Mouse (Mus musculus) intestine, embryonic 15.5 days (tissue): Measurements from ENCODE around the gene Chn1. TPM values are rescaled to one million over a fixed set of nuclear protein-coding genes. Genes with fewer than 3 reads are reported as not detected.

Source experiments
- ATAC-seq: fragments of 200-750 bp; cut with Nextera tagmentation; 2 replicates; pipeline ENCODE4 v1.8.0; 2017; ENCODE audit warnings: moderate TSS enrichment, moderate library complexity
- H3K27ac ChIP-seq: fragments of 300-500 bp; sonication (generic); 2 replicates; pipeline ENCODE4 v1.5.1; 2015; ENCODE audit warnings: mild to moderate bottlenecking, inconsistent platforms
- H3K27me3 ChIP-seq: fragments of 300-500 bp; sonication (generic); replicated peaks from 2 replicates; pipeline ENCODE4 v1.6.1; 2015; ENCODE audit warnings: inconsistent platforms
- H3K36me3 ChIP-seq: fragments of 300-500 bp; sonication (generic); 2 replicates; pipeline ENCODE4 v1.6.1; 2015; ENCODE audit warnings: inconsistent platforms
- H3K4me1 ChIP-seq: fragments of 300-500 bp; sonication (generic); replicated peaks from 2 replicates; pipeline ENCODE4 v1.6.1; 2015; ENCODE audit warnings: inconsistent platforms
- H3K4me2 ChIP-seq: fragments of 300-500 bp; sonication (generic); replicated peaks from 2 replicates; pipeline ENCODE4 v1.6.1; 2015; ENCODE audit warnings: mild to moderate bottlenecking, inconsistent platforms
- H3K4me3 ChIP-seq: fragments of 300-500 bp; sonication (generic); replicated peaks from 2 replicates; pipeline ENCODE4 v1.5.1; 2015; ENCODE audit warnings: inconsistent platforms
- H3K9ac ChIP-seq: fragments of 300-500 bp; sonication (generic); 2 replicates; pipeline ENCODE4 v1.6.1; 2015; ENCODE audit warnings: inconsistent platforms
- H3K9me3 ChIP-seq: fragments of 300-500 bp; sonication (generic); 2 replicates; pipeline ENCODE4 v1.6.1; 2016; ENCODE audit warnings: inconsistent platforms
- WGBS: fragments of 180-500 bp; shearing (Covaris S2); methylation state at CpG from one replicate; pipeline ENCODE4 v1.1.7; 2015; 5-methylcytosine and 5-hydroxymethylcytosine counted together
- polyA plus RNA-seq: library from polyadenylated mRNA; unstranded; fragments of >200 nt; fragmentation: Nextera tagmentation; extraction: Ambion mirVana; gene quantifications from 2 replicates; pipeline ENCODE4 v1.2.1, GENCODE M21; 2015

Gene Chn1
- polyA plus RNA-seq, 1 experiment from 2014 or later, result 16.9 TPM

DNA sequence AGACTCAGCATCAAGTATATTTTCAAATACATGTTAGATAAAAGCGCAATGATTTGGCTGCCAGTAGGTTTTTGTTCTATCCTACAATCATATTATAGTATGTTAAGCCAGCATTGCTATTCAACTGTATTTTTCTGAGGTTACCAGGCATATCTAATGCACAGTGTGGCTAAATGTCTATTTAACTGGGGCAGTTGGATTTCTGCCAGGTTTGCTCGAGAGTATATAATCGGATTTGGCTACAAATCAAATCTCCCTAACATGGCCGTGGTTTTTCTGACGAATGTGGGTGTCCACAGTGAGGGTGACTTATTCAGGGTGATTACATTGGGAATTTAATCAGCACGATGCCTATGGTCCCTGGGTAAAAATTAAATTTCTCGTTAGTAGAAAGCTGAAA lies 4.7 kb upstream of the Chn1 start:
- no peaks in the 10 kb centered on the region for H3K9me3 ChIP-seq
- no peak overlapping the region for H3K27ac ChIP-seq
- H3K4me1 ChIP-seq, result peaks cover 4% of the 10 kb centered on the region; the same call in 1 of the 2 replicates
- no peak overlapping the region for H3K9ac ChIP-seq
- H3K4me2 ChIP-seq, result no peak overlapping the region
- H3K36me3 ChIP-seq, result no peaks in the 10 kb centered on the region
- WGBS, result 56% methylated on average over 7 of the region's 7 CpGs
- no peaks in the 10 kb centered on the region; the same call in 1 of the 2 replicates for H3K27me3 ChIP-seq
- H3K4me3 ChIP-seq, result no peak overlapping the region
- ATAC-seq, result no peak

DNA sequence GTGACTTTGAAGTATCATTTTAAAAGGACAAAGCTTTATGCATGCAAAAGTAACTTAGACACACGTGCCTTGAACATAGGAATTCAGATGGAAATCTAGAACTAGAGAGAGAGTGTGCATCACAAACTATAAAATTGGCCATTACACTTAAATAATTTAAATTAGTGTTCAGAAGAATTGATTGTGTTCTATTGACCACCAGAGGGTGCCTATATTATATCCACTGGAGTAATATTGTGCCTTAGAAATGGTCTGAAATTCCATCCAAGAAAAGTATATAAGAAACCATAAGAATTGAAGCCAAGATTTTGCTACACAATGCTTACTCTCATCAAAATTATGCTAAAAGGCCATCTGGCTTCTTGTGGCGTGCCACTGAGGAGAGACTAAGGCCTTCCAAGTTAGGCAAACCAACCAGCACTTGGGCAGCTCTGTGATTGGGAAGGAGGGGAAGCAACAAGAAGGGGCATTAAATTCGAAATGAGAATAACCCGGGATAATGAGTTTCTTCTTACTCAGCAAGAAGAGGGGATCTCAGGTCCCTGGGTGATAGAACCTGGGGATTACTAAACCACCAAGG lies 4.0 kb upstream of the Chn1 start:
- Histone ChIP-seq H3K27me3 (no peaks in the 10 kb centered on the region; the same call in 1 of the 2 replicates), H3K4me3 (no peak overlapping the region), H3K9me3 (no peaks in the 10 kb centered on the region), H3K27ac (no peak overlapping the region), H3K4me1 (peaks cover 4% of the 10 kb centered on the region; the same call in 1 of the 2 replicates), H3K9ac (no peak overlapping the region), H3K4me2 (no peak overlapping the region), H3K36me3 (no peaks in the 10 kb centered on the region)
- WGBS, result 79% methylated on average over 4 of the region's 4 CpGs
- ATAC-seq, result no peak

DNA sequence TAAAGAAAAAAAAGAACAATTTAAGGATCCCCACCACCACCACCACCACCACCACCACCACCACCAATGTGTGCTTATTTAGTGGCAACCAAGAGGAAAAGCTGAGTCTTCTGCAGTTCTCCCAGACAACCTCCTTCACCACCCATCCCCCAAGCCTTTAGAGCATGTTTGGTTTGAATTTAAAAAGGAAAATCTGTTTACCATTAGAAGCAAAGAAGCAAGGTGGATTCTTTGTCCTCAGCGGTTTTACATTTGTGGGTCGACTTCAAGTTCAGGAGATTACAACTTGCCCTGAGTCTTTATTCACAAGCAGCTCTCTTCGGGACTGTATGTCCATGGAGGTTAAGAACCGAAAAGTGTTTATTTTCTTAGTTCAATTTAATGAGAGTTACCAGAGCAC lies 1.8 kb upstream of the Chn1 start:
- no peak for ATAC-seq
- WGBS, result 29% methylated on average over 4 of the region's 4 CpGs

DNA sequence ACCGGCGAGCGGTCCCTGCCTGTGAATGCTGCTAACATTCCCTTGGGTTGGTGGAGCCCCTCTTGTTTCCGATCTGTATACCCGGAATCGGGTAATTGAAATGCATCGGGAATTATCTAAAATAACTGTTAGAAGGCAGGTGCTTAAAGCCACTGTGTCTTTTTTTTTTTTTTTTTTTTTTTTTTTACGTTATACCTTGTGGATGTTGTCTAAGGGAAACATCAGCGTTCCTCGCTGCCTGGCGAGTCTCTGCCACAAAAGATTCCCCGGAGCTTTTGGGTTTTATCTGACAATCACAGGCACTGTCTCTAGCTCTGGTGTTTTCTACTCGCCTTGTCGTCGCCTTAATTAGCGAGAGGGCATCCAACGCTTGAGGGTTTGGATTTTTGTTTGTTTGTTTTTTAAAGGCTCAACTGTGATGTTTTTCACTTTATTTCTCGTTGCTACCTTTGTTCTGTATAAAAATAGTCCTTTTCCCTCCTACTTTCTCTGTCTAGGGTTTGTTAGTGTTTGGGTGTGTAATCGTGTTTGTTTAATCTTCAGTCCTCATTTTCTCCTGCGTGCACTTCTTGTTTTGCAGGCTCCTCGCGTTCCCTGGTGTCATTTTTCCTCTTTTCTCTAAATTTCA lies 651 bp upstream of the Chn1 start:
- peak overlapping the region; percentile 91 for H3K4me3 ChIP-seq
- peak overlapping the region; percentile 70 for H3K9ac ChIP-seq
- H3K27me3 ChIP-seq, result no peaks in the 10 kb centered on the region; the same call in 1 of the 2 replicates
- no peaks in the 10 kb centered on the region for H3K36me3 ChIP-seq
- H3K27ac ChIP-seq, result no peak overlapping the region
- no peaks in the 10 kb centered on the region for H3K9me3 ChIP-seq
- peak overlapping the region; percentile 95 for H3K4me2 ChIP-seq
- ATAC-seq, result no peak
- WGBS, result 1% methylated on average over 22 of the region's 22 CpGs
- H3K4me1 ChIP-seq, result peaks cover 4% of the 10 kb centered on the region; the same call in 1 of the 2 replicates

More for the DNA sequence above, 1.8 kb upstream of the Chn1 start:
- no peaks in the 10 kb centered on the region for H3K9me3 ChIP-seq
- no peak overlapping the region for H3K4me2 ChIP-seq
- no peak overlapping the region for H3K9ac ChIP-seq
- no peaks in the 10 kb centered on the region for H3K36me3 ChIP-seq
- H3K4me1 ChIP-seq, result peaks cover 4% of the 10 kb centered on the region; the same call in 1 of the 2 replicates
- no peak overlapping the region for H3K4me3 ChIP-seq
- no peak overlapping the region for H3K27ac ChIP-seq
- no peaks in the 10 kb centered on the region; the same call in 1 of the 2 replicates for H3K27me3 ChIP-seq

DNA sequence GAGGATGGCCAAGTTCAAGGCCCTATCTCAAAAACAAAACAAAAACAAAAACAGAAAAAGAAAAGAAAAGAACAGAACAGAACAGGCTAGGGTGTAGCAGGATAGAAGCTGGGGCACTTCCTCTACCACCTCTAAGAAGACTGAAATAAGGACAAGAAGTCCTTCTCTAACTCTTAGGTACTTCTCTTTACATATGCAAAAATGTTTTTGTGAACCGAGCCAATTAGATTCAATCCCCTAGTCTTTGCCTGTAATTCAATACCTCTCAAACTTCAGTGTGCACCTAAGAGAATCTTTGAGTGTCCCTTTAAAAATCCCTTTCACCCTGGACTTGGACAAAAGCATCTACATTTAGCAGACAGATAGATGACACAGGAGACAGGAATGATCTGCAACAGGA lies 2.2 kb downstream of the Chn1 start:
- H3K9ac ChIP-seq, result no peak overlapping the region
- no peak overlapping the region for H3K27ac ChIP-seq
- no peaks in the 10 kb centered on the region for H3K27me3 ChIP-seq
- H3K9me3 ChIP-seq, result no peaks in the 10 kb centered on the region
- WGBS, result 40% methylated on average over 1 of the region's 1 CpGs
- ATAC-seq, result no peak
- no peak overlapping the region for H3K4me3 ChIP-seq
- no peaks in the 10 kb centered on the region; the same call in 1 of the 2 replicates for H3K4me1 ChIP-seq
- no peaks in the 10 kb centered on the region for H3K36me3 ChIP-seq
- H3K4me2 ChIP-seq, result no peak overlapping the region

DNA sequence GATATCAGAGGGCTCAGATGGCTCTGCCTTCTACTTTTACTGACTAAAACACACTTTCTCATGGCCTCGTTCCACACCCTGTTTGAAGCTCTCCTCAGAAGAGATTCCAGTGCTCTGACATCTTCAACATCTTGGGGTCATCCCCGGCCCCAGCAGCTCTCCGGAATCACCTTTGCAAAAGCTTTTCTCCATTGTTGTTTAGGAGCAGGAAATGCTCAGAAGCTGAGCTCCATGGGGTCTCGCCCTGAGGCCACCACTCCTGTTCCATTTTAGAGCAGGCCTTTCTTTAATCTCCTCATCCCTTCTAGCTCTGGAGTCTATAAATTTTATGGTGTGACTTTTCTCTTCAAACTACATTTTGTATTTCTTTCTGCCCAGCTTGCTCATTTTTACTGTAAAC lies 6.5 kb downstream of the Chn1 start:
- 81% methylated on average over 4 of the region's 4 CpGs for WGBS
- Histone ChIP-seq H3K4me1 (no peaks in the 10 kb centered on the region), H3K36me3 (no peaks in the 10 kb centered on the region), H3K9ac (no peak overlapping the region), H3K4me2 (no peak overlapping the region), H3K9me3 (no peaks in the 10 kb centered on the region), H3K4me3 (no peak overlapping the region), H3K27me3 (no peaks in the 10 kb centered on the region), H3K27ac (no peak overlapping the region)
- ATAC-seq, result no peak

DNA sequence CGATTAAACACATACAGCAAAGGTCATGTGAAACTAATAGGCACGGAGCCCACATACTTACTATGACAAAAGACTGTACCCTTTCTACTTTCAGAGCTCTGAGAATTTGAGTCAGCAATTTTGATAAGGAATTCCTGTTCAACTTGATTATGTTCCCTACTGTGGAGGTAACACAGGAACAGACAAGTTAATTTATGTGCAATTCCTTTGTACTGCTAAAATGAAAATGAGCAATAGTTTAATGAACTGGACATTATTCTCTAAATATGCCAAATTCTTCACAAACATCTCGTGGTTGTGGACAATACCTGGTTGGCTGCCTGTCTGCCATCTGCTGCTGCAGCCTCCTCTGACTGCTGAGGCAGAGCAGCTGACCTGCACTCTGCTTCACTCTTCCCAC lies 11.6 kb downstream of the Chn1 start:
- Histone ChIP-seq H3K27ac (no peak overlapping the region), H3K9me3 (no peaks in the 10 kb centered on the region), H3K4me2 (no peak overlapping the region), H3K9ac (no peak overlapping the region), H3K27me3 (no peaks in the 10 kb centered on the region), H3K36me3 (no peaks in the 10 kb centered on the region), H3K4me1 (no peaks in the 10 kb centered on the region), H3K4me3 (no peak overlapping the region)
- no peak for ATAC-seq
- WGBS, result 64% methylated on average over 3 of the region's 3 CpGs

DNA sequence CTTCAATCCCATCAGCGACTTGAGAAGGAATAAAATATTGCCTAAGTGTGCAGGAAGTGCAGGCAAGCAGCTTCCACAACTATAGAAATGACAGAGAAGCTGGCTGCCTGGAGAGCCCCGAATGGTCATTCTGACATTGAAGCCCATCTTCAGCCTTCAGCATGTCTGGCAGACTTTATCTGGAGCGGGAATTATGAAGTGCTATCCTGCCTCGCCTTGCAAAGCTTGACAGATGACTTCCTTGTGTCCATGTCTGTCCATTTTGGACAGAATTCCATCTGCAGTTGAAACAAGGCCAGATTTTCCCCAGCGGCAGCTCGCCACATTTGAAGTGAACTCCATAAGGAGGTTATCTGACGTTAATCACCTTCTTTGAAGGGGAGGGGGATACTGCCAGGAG lies 15.2 kb downstream of the Chn1 start:
- H3K9ac ChIP-seq, result no peak overlapping the region
- no peak overlapping the region for H3K4me2 ChIP-seq
- 72% methylated on average over 7 of the region's 7 CpGs for WGBS
- ATAC-seq, result no peak
- no peaks in the 10 kb centered on the region for H3K27me3 ChIP-seq
- no peaks in the 10 kb centered on the region for H3K4me1 ChIP-seq
- no peak overlapping the region for H3K4me3 ChIP-seq
- no peaks in the 10 kb centered on the region for H3K36me3 ChIP-seq
- H3K27ac ChIP-seq, result no peak overlapping the region
- H3K9me3 ChIP-seq, result no peaks in the 10 kb centered on the region

DNA sequence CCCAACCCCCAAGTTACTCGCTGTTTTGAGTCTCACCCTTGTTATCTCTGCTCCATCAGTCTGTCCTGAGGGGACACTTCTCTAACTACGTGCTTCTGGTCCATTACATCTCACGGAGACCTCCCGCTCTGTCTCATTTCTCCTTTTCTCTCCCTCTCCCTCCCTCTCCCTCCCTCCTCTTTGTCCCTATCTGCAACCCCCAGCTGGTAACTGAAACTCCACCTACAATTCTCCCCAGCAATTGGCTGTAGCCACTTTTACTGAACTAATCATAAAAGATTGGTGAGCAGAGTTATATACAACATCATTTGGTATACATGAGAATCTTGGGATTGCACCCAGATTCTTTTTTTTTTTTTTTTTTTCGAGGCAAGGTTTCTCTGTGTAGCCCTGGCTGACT lies 16.1 kb downstream of the Chn1 start:
- H3K36me3 ChIP-seq, result no peaks in the 10 kb centered on the region
- no peaks in the 10 kb centered on the region for H3K4me1 ChIP-seq
- H3K27ac ChIP-seq, result no peak overlapping the region
- H3K4me2 ChIP-seq, result no peak overlapping the region
- H3K4me3 ChIP-seq, result no peak overlapping the region
- H3K9me3 ChIP-seq, result no peaks in the 10 kb centered on the region
- ATAC-seq, result no peak
- WGBS, result 87% methylated on average over 5 of the region's 5 CpGs
- no peaks in the 10 kb centered on the region for H3K27me3 ChIP-seq
- H3K9ac ChIP-seq, result no peak overlapping the region

DNA sequence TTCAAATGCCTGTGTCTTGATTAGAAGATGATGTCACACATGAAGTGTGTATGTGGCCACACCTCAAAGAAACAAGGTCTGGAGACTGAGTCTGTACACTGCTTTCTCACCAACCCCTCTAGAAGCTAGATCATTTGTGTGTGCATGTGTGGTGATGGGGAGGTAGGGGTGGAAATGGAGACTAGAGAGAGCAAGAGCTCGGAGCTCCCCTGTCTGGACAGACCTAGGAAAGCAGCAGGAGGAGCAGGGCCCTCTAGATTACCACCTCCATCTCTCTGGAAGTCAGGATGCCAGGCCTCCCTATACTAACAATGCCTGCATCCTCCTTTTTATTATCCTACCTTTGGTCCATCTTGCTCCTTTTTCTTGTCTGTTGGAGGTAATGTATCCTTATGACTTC lies 27.8 kb downstream of the Chn1 start:
- 95% methylated on average over 1 of the region's 1 CpGs for WGBS

DNA sequence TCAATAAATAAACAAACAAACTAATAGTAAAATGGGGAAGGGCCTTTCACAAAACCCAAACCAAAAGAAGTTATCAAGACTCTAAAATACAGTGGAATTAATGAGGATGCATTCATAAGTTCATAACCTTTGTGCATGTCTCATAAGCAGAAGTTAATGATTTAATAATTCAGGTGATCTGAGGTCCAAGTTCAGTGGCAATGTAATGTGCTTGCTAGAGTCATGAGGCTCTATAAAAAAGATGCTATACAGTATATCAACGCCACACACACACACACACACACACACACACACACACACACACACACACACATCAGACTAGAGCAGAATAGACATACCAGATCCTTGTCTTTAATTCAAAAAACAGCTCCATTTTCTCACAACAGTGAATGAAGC lies 28.8 kb downstream of the Chn1 start:
- Histone ChIP-seq H3K9ac (no peak overlapping the region), H3K4me2 (no peak overlapping the region), H3K27me3 (no peaks in the 10 kb centered on the region), H3K27ac (no peak overlapping the region), H3K36me3 (no peaks in the 10 kb centered on the region), H3K9me3 (no peaks in the 10 kb centered on the region), H3K4me1 (no peaks in the 10 kb centered on the region), H3K4me3 (no peak overlapping the region)
- 93% methylated on average over 1 of the region's 1 CpGs for WGBS
- peak; percentile 71 for ATAC-seq

More for the DNA sequence above, 27.8 kb downstream of the Chn1 start:
- no peaks in the 10 kb centered on the region for H3K4me1 ChIP-seq
- H3K4me2 ChIP-seq, result no peak overlapping the region
- no peak for ATAC-seq
- H3K4me3 ChIP-seq, result no peak overlapping the region
- H3K9ac ChIP-seq, result no peak overlapping the region
- H3K9me3 ChIP-seq, result no peaks in the 10 kb centered on the region
- H3K27me3 ChIP-seq, result no peaks in the 10 kb centered on the region
- H3K27ac ChIP-seq, result no peak overlapping the region
- no peaks in the 10 kb centered on the region for H3K36me3 ChIP-seq

DNA sequence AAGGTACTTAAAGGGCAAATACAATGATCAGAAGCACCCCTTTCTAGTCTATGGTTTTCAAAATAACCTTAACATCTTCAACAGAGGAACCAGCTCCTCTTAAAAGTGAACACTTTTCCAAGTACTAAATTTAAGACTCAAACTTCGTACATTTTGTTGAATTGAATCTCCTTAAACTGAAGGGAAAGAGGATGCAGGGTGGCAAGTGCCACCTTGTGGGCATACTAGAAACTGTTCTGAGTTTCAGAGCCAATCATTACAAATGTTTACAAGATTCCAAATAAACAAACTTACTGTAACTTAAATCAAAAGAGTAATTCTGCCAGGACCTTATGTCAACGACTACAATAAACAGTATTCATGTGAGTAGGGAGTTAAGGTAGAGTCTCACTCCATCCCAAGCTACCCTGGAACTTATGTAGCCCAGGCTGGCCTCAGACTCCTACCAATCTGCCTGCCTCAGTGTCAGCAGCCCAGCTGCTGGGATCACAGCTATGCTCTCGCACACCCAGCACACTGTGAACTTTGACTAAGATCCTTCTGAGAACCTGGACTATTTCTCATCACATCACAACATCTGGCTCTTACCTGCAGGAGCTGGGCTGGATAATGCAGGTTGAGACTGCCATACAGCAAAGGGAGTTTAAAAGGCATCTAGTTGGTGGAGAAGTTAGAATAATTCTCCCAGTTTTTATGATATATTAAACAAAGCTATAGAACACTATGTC lies 29.3 kb downstream of the Chn1 start:
- no peak overlapping the region for H3K4me2 ChIP-seq
- H3K36me3 ChIP-seq, result no peaks in the 10 kb centered on the region
- 58% methylated on average over 3 of the region's 3 CpGs for WGBS
- no peaks in the 10 kb centered on the region for H3K9me3 ChIP-seq
- H3K9ac ChIP-seq, result no peak overlapping the region
- H3K27me3 ChIP-seq, result no peaks in the 10 kb centered on the region
- ATAC-seq, result peak; percentile 17; the same call in 1 of the 2 replicates
- H3K4me3 ChIP-seq, result no peak overlapping the region
- no peaks in the 10 kb centered on the region for H3K4me1 ChIP-seq
- no peak overlapping the region for H3K27ac ChIP-seq
